Comparison of ENCODE assay signal across 11 mouse cellular contexts in genomic region chr13:104540861-104541398, GRCm38 (mm10).
A peak's percentile ranks its signal among the peaks of the same experiment; 100 is the strongest.
DNase-seq lines count a peak whose midpoint lies in the region; ATAC-seq and TF ChIP-seq lines count a peak whose summit lies in the region.
"Had no signal": no experiment of that assay in that cellular context is flagged by ENCODE, and none has a peak within 500 bp of the region (broad histone marks: within the 10 kb centered on the region; RNA-seq: fewer than 3 reads in every experiment).

No protein-coding gene starts in this region.

- 35% methylated on average over 7 of the region's 7 CpGs for WGBS in intestine, embryonic 14.5 days
- 31% methylated on average over 7 of the region's 7 CpGs for WGBS in intestine, postnatal 0 days
- WGBS in neural tube, embryonic 15.5 days, result 37% methylated on average over 7 of the region's 7 CpGs

- no peak for TF ChIP-seq CTCF in intestine, postnatal 0 days (IDR thresholded peaks at IDR 0.05; ENCODE audit: low read depth)
- no peak for TF ChIP-seq CTCF in brain, embryonic 14.5 days (IDR thresholded peaks at IDR 0.05; ENCODE audit: borderline replicate concordance, extremely low read depth, insufficient read depth, insufficient read length)

- H3K4me2 ChIP-seq in intestine, embryonic 14.5 days (ENCODE audit: low read length), result peak overlapping the region; percentile 11; the same call in 1 of the 2 replicates
- H3K4me2 ChIP-seq in intestine, postnatal 0 days (replicated peaks; ENCODE audit: low read depth), result no peak overlapping the region
- 0 out of 2 replicates have a peak overlapping the region, but pooled peaks have one; percentile 22 for H3K4me2 ChIP-seq in neural tube, embryonic 15.5 days

- no peak overlapping the region for H3K27ac ChIP-seq in intestine, embryonic 14.5 days (ENCODE audit: low read depth)
- H3K27ac ChIP-seq in intestine, postnatal 0 days (ENCODE audit: low read depth, low read length), result no peak overlapping the region
- H3K27ac ChIP-seq in neural tube, embryonic 15.5 days (replicated peaks), result no peak overlapping the region

- no peaks in the 10 kb centered on the region for H3K36me3 ChIP-seq in intestine, embryonic 14.5 days (ENCODE audit: control insufficient read depth, insufficient read depth, low read length)
- no peaks in the 10 kb centered on the region for H3K36me3 ChIP-seq in intestine, postnatal 0 days (ENCODE audit: control insufficient read depth, insufficient read depth)
- H3K36me3 ChIP-seq in neural tube, embryonic 15.5 days, result no peaks in the 10 kb centered on the region

- H3K9ac ChIP-seq in intestine, embryonic 14.5 days (ENCODE audit: low read length), result no peak overlapping the region
- H3K9ac ChIP-seq in intestine, postnatal 0 days (ENCODE audit: low read depth, low read length), result no peak overlapping the region
- H3K9ac ChIP-seq in neural tube, embryonic 15.5 days (replicated peaks), result no peak overlapping the region

- peaks cover 11% of the 10 kb centered on the region for H3K4me1 ChIP-seq in intestine, embryonic 14.5 days (replicated peaks; ENCODE audit: control insufficient read depth, insufficient read depth, low read length)
- H3K4me1 ChIP-seq in intestine, postnatal 0 days (replicated peaks; ENCODE audit: control insufficient read depth, insufficient read depth, low read length), result no peaks in the 10 kb centered on the region
- H3K4me1 ChIP-seq in neural tube, embryonic 15.5 days, result peaks cover 7% of the 10 kb centered on the region; the same call in 1 of the 2 replicates

- DNase-seq in intestine, embryonic 14.5 days (ENCODE audit: low spot score), result no peak
- DNase-seq in brain, embryonic 14.5 days (ENCODE audit: low read depth), result peak; percentile 42
- DNase-seq in fat pad, adult 2 months (ENCODE audit: extremely low read depth, low read depth, low spot score), result peak; percentile 91
- no peak for DNase-seq in thymus, postnatal 4 days
- DNase-seq in thymus, adult 18-20 months, result no peak
- DNase-seq: cerebellum, adult 11-12 months; heart, postnatal 10 days; left cerebral cortex, postnatal 4 days had no signal

- no peaks in the 10 kb centered on the region for H3K9me3 ChIP-seq in intestine, embryonic 14.5 days (ENCODE audit: control insufficient read depth, low read length)
- no peaks in the 10 kb centered on the region for H3K9me3 ChIP-seq in intestine, postnatal 0 days (ENCODE audit: control insufficient read depth)
- H3K9me3 ChIP-seq in neural tube, embryonic 15.5 days (replicated peaks), result no peaks in the 10 kb centered on the region

- TF ChIP-seq POLR2A in brain, embryonic 14.5 days (IDR thresholded peaks at IDR 0.05; ENCODE audit: borderline replicate concordance, extremely low read depth, insufficient read depth, insufficient read length, poor library complexity, severe bottlenecking), result no peak

- no peak overlapping the region for H3K4me3 ChIP-seq in intestine, embryonic 14.5 days (ENCODE audit: low read depth, low read length)
- H3K4me3 ChIP-seq in intestine, postnatal 0 days (ENCODE audit: low read depth, low read length), result no peak overlapping the region
- H3K4me3 ChIP-seq in neural tube, embryonic 15.5 days (replicated peaks), result no peak overlapping the region

- ATAC-seq in intestine, embryonic 14.5 days (replicated peaks; ENCODE audit: low FRiP score, low TSS enrichment, low read depth), result 0 out of 2 replicates have a peak, but pooled peaks have one; percentile 50
- ATAC-seq in intestine, postnatal 0 days, result no peak
- 0 out of 2 replicates have a peak, but pooled peaks have one; percentile 41 for ATAC-seq in neural tube, embryonic 15.5 days (ENCODE audit: low FRiP score)
- ATAC-seq: Patski had no signal

- H3K27me3 ChIP-seq in intestine, embryonic 14.5 days (replicated peaks; ENCODE audit: control insufficient read depth, insufficient read depth, low read length), result no peaks in the 10 kb centered on the region
- no peaks in the 10 kb centered on the region for H3K27me3 ChIP-seq in intestine, postnatal 0 days (replicated peaks; ENCODE audit: control insufficient read depth, insufficient read depth, low read length)
- H3K27me3 ChIP-seq in neural tube, embryonic 15.5 days (replicated peaks), result no peaks in the 10 kb centered on the region
- H3K27me3 ChIP-seq: Patski had no signal

Comparison
In these comparisons a context has a peak if more than half of its experiments do, and no peak if none do; other contexts are left out.
1. DNase-seq: peak in brain, embryonic 14.5 days (single experiment) and fat pad, adult 2 months (single experiment); none in intestine, embryonic 14.5 days (single experiment), thymus, postnatal 4 days (single experiment) and thymus, adult 18-20 months (0 of 2).